Mouse (Mus musculus): ENCODE results near the gene Tulp2.

The Tulp2 gene

GRCm38 (mm10) chr7:45481374-45481927 lies at the start of gene Tulp2:
Tulp2 (plus strand) TSS chr7:45481877.
- peak; percentile 78 for DNase-seq (ENCODE audit: low spot score)

GRCm38 (mm10) chr7:45433835-45434202 lies 47.9 kb upstream of the Tulp2 start:
- no peak for DNase-seq (ENCODE audit: low spot score)

GRCm38 (mm10) chr7:45434203-45435015 lies 47.3 kb upstream of the Tulp2 start, which contains the start of gene Gys1:
Gys1 (plus strand) TSS chr7:45434844.
- DNase-seq (ENCODE audit: low spot score), result peak; percentile 100

DNA sequence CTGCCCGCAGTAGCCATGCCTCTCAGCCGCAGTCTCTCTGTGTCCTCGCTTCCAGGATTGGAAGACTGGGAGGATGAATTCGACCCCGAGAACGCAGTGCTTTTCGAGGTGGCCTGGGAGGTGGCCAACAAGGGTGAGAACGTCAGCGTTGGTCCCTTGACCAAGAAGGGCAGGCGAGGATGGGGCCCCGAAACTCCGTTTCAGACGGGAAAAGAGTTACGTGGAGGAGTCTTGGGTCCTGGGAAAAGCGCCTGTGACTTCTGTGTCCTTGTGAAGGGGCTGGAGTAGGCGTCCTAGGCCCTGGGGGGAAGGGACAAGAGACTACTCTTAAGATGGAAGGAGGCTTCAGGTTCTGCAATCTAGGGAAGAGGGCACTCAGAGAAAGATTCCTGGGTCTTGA lies 46.6 kb upstream of the Tulp2 start:
- no peak for DNase-seq (ENCODE audit: low spot score)

DNA sequence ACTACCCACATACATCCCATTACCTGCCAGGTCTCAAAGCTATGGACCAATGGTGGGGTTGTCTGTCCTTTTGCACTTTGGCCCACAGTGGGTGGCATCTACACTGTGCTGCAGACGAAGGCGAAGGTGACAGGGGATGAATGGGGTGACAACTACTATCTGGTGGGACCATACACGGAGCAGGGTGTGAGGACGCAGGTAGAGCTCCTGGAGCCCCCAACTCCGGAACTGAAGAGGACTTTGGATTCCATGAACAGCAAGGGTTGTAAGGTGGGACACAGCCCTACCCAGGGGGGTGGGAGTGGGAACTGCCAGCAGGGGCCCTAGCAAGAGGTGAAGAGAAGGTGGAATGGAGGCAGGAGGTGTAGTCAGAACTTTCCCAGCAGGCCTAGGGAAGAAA lies 45.2 kb upstream of the Tulp2 start:
- no peak for DNase-seq (ENCODE audit: low spot score)

DNA sequence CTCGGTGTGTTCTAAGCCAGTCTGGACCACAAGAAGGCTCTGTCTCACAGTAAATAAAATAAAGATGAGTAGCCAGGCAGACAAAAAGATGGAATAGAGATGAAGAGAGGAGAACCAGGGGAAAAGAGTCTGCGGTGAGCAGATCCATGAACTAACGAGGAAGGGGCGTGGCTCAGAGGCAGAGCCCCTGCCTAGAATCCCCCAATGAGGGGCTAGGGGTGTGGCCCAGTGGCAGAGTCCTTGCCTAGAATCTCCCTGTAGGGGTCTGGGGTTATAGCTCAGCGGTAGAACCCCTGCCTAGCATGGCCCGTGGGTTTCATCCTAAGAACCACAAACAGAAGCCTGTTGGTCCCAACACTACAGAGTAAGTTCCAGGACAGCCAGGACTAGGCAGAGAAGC lies 44.6 kb upstream of the Tulp2 start:
- DNase-seq (ENCODE audit: low spot score), result no peak

DNA sequence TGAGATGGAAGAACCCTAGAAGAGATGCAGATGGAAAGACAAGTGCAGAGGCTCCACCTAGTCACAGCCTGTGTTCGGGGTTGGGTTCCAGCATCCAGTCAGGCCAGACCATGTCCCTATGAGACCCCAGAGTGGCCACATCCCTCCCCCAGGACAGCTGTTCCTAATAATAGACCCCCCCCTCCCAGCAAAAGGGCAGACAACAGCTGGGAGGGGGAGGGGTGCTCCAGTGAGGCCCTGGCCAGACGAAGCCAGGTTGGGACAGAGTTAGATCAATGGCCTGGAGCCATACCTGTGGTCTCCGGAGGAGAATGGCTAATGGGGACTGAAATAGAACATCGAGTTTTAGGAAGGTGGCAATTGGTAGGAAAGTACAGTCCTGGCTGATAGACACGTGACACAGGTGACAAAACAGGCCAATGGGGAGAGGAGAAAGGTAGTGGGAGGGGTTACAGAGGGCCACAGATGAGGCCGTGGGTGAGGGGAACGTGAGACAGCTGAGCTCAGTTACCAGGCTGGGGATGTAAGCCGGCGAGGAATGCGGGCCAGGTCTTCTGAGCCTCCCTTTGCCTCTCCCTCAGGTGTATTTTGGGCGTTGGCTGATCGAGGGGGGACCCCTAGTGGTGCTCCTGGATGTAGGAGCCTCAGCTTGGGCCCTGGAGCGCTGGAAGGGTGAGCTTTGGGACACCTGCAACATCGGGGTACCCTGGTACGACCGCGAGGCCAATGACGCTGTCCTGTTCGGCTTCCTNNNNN lies 44.0 kb upstream of the Tulp2 start, which contains the start of gene Ruvbl2:
Ruvbl2 (minus strand) TSS at position 576 of the 756 bp plus-strand sequence.
- no peak for DNase-seq (ENCODE audit: low spot score)

- DNase-seq (ENCODE audit: low spot score), result no peak
Measured at GRCm38 (mm10) chr7:45443526-45444420, 37.9 kb upstream of the Tulp2 start.

DNA sequence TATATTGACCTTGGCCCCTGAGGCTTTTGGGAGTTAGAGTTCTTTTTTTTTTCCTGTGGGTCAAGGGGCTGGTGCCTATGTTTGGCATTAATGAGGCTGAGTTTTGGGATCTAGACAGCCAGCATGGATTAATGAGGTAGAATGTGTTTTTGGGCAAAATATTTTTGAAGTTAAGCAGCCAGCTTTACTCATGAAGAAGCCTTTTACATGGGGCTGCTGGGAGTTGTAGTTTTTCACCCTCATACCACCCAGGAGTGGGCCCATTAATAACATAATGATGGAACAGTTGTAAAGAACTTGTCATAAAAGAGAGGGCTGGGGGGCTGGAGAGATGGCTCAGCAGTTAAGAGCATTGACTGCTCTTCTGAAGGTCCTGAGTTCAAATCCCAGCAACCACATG lies 35.1 kb upstream of the Tulp2 start:
- DNase-seq (ENCODE audit: low spot score), result no peak

GRCm38 (mm10) chr7:45447325-45447990 lies 34.2 kb upstream of the Tulp2 start:
- no peak for DNase-seq (ENCODE audit: low spot score)

DNA sequence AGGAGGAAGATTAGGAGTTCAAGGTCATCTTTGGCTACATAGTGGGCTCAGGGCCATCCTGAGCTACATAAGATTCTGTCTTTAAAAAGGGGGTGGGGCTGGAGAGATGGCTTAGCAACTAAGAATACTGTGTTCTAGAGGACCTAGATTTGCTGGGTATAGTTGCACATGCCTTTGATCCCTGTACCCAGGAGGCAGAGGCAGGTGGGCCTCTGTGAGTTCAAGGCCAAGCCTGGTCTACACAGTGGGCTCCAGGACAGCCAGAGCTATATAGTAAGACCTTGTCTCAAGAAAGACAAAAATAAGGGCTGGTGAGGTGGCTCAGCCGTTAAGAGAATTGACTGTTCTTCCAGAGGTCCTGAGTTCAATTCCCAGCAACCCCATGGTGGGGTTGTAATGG lies 31.7 kb upstream of the Tulp2 start:
- DNase-seq (ENCODE audit: low spot score), result no peak

DNA sequence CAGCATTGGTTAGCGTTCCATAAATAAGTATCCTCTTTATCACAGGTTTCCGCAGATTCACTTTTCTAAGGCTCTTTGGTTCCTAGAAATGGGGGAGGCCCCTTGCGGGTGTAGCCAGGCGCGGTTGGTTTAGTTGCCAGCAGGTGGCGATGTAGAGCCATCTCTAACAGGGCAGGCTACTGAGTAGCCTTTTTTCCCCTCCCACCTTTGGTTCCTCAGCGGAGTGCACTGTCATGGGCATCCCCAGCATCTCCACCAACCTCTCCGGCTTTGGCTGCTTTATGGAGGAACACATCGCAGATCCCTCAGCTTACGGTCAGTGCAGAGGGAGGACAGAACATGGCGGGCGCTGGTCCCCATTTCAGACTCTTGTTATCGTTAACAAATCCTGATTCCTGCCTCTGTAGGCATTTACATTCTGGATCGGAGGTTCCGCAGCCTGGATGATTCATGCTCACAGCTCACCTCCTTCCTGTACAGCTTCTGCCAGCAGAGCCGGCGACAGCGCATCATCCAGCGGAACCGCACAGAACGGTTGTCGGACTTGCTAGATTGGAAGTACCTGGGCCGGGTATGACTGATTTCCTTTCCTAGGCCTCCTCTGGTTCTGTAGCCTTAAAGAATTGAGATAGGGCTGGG lies 30.2 kb upstream of the Tulp2 start:
- DNase-seq (ENCODE audit: low spot score), result peak; percentile 91

- no peak for DNase-seq (ENCODE audit: low spot score)
Measured at GRCm38 (mm10) chr7:45454971-45455370, 26.7 kb upstream of the Tulp2 start.

- DNase-seq (ENCODE audit: low spot score), result no peak
Measured at GRCm38 (mm10) chr7:45455932-45456696, 25.6 kb upstream of the Tulp2 start.

DNA sequence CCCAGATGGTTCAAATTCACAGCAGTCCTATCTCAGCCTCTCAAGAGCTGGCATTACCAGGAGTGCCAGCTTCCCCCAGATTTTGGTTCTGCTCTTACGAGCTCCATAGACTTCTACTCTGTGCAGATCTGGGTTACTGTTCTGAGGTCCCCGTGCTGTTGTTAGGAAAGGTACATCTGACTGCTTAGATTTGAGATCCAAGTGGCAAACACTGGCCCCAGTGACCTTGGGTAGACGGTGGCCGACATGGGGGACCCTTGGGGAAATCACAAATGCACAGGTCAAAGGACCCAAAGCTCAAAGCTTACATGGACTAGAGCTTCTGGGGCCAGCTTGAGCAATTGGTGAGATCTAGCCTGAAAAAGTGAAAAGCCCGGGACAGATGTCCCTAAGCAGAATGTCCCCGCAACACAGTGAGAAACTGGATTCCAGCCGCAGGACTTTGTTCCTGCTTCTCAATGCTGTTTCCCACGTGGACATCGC lies 24.9 kb upstream of the Tulp2 start:
- no peak for DNase-seq (ENCODE audit: low spot score)

DNA sequence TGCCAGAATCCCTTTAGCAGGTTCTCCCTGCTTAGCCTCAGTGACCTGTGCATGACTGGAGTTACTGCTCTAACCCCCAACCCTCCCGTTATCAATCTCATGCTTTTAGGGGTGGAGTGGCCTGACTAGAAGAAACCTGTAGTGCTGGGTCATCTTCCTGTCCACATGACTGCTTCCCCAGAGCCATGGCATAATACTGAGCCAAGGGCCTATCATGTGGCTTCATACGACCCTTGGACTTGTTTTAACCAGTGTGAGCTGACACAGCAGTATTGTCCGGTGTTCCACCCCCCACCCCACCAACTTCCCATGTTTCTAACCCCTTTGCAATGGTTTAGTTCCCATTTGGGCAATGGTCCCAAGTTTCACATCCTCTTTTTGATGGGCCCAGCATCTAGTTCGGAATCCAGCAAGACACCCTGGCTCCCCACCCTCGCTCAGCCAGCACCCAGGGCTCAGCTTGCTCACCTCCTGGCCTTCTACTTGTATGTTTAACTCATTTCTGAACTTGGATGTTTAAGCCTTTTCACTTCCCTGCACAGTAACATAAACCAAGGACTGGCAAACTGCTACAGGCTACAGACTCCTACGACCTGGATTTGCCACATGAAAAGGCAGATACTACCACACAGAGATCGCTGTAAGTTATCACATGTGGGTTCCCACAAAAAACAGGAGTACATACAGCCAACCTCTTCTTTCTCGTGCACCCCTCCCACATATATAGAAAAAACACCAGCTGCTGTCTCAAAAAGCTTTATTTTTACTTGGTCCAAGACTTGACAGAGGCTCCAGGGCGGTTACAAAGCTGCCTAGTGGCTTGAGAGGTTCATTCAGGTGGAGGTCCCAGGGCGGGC lies 24.2 kb upstream of the Tulp2 start:
- peak; percentile 46 for DNase-seq (ENCODE audit: low spot score)

- peak; percentile 82 for DNase-seq (ENCODE audit: low spot score)
Measured at GRCm38 (mm10) chr7:45458748-45459563, 22.7 kb upstream of the Tulp2 start.

GRCm38 (mm10) chr7:45459564-45460140 lies 22.0 kb upstream of the Tulp2 start, which contains the start of gene Ftl1:
Ftl1 (minus strand) TSS chr7:45459884.
- DNase-seq (ENCODE audit: low spot score), result peak; percentile 98
